Mouse (Mus musculus) ovary, postnatal 14 days (tissue): ENCODE data around the gene Sftpa1.

Experiments
- DNase-seq: peaks from one replicate; pipeline ENCODE4 v3.0.0; 2022; ENCODE audit warnings: low spot score

The Sftpa1 gene

GRCm38 (mm10) chr14:41131540-41131939, at the start of gene Sftpa1:
Sftpa1 (plus strand) TSS chr14:41131782.
- no peak for DNase-seq

GRCm38 (mm10) chr14:41082408-41082807, 49.2 kb upstream of the Sftpa1 start:
- DNase-seq = no peak

- DNase-seq = no peak
Observed at GRCm38 (mm10) chr14:41087509-41087908, 44.1 kb upstream of the Sftpa1 start.

- peak; percentile 15 for DNase-seq
Observed at GRCm38 (mm10) chr14:41090777-41091176, 40.8 kb upstream of the Sftpa1 start.

- no peak for DNase-seq
Observed at GRCm38 (mm10) chr14:41094114-41094513, 37.5 kb upstream of the Sftpa1 start.

GRCm38 (mm10) chr14:41096296-41096860, 35.2 kb upstream of the Sftpa1 start:
- DNase-seq = no peak

GRCm38 (mm10) chr14:41098726-41099125, 32.9 kb upstream of the Sftpa1 start:
- no peak for DNase-seq

- DNase-seq = no peak
Observed at GRCm38 (mm10) chr14:41100712-41101111, 30.9 kb upstream of the Sftpa1 start.

GRCm38 (mm10) chr14:41101242-41101641, 30.3 kb upstream of the Sftpa1 start:
- no peak for DNase-seq

- no peak for DNase-seq
Observed at GRCm38 (mm10) chr14:41102269-41102668, 29.3 kb upstream of the Sftpa1 start.

- DNase-seq = no peak
Observed at GRCm38 (mm10) chr14:41104853-41105444, 26.6 kb upstream of the Sftpa1 start, which contains the start of gene Mat1a. Mat1a (plus strand) TSS chr14:41105035.

GRCm38 (mm10) chr14:41111031-41111668, 20.4 kb upstream of the Sftpa1 start:
- no peak for DNase-seq

GRCm38 (mm10) chr14:41112944-41113343, 18.6 kb upstream of the Sftpa1 start:
- DNase-seq = no peak

- DNase-seq = no peak
Observed at GRCm38 (mm10) chr14:41116271-41116670, 15.3 kb upstream of the Sftpa1 start.

- no peak for DNase-seq
Observed at GRCm38 (mm10) chr14:41124683-41125082, 6.9 kb upstream of the Sftpa1 start.

GRCm38 (mm10) chr14:41127997-41128396, 3.6 kb upstream of the Sftpa1 start:
- peak; percentile 3 for DNase-seq

GRCm38 (mm10) chr14:41137006-41137405, 5.4 kb downstream of the Sftpa1 start:
- no peak for DNase-seq

- no peak for DNase-seq
Observed at GRCm38 (mm10) chr14:41140686-41141085, 9.1 kb downstream of the Sftpa1 start.

GRCm38 (mm10) chr14:41146035-41146434, 14.5 kb downstream of the Sftpa1 start:
- DNase-seq = no peak

GRCm38 (mm10) chr14:41146922-41147321, 15.3 kb downstream of the Sftpa1 start:
- DNase-seq = no peak

- DNase-seq = no peak
Observed at GRCm38 (mm10) chr14:41147356-41147755, 15.8 kb downstream of the Sftpa1 start.

GRCm38 (mm10) chr14:41151220-41151898, 19.8 kb downstream of the Sftpa1 start, which contains the start of gene Mbl1:
Mbl1 (plus strand) TSS chr14:41151458.
- no peak for DNase-seq

- DNase-seq = no peak
Observed at GRCm38 (mm10) chr14:41160076-41160475, 28.5 kb downstream of the Sftpa1 start.
